Mouse (Mus musculus) CH12.LX (cell line): ENCODE data around the gene Tmem132d.

ENCODE experiments used
- BHLHE40 ChIP-seq: IDR thresholded peaks from 2 replicates; pipeline ENCODE4 v1.6.1; 2011; ENCODE audit warnings: mild to moderate bottlenecking, low read depth, low read length, improper control_type of control experiment
- CTCF ChIP-seq, 2 experiments: IDR thresholded peaks in 1 of 2; conservative IDR thresholded peaks in 1 of 2; 2 replicates each; pipeline ENCODE4 v1.5.1; 2011 to 2012; ENCODE audit warnings: low read depth in 2 of 2, low read length in 2 of 2, improper control_type of control experiment in 1 of 2, inconsistent platforms in 1 of 2, mild to moderate bottlenecking in 1 of 2, moderate library complexity in 1 of 2
- E2F4 ChIP-seq: IDR thresholded peaks from 2 replicates; pipeline ENCODE4 v1.6.1; 2011; ENCODE audit warnings: low read depth, low read length, improper control_type of control experiment; ENCODE audit not compliant: insufficient replicate concordance
- HCFC1 ChIP-seq: IDR thresholded peaks from 2 replicates; pipeline ENCODE4 v1.6.1; 2012; ENCODE audit warnings: low read depth, mild to moderate bottlenecking, inconsistent platforms, low read length, improper control_type of control experiment
- NELFE ChIP-seq: IDR thresholded peaks from 2 replicates; pipeline ENCODE4 v1.6.1; 2011; ENCODE audit warnings: low read depth, low read length, improper control_type of control experiment
- NRF1 ChIP-seq: IDR thresholded peaks from 2 replicates; pipeline ENCODE4 v1.6.1; 2014; ENCODE audit warnings: low read depth, mild to moderate bottlenecking, inconsistent platforms, low read length, improper control_type of control experiment, moderate library complexity
- POLR2A ChIP-seq: IDR thresholded peaks from 2 replicates; pipeline ENCODE4 v1.6.1; 2011; ENCODE audit warnings: low read depth, mild to moderate bottlenecking, improper control_type of control experiment, low read length
- ZC3H11A ChIP-seq: IDR thresholded peaks from 2 replicates; pipeline ENCODE4 v1.6.1; 2012; ENCODE audit warnings: low read depth, mild to moderate bottlenecking, inconsistent platforms, low read length, improper control_type of control experiment
- ZNF384 ChIP-seq: IDR thresholded peaks from 2 replicates; pipeline ENCODE4 v1.6.1; 2012; ENCODE audit warnings: low read depth, low read length, improper control_type of control experiment, inconsistent platforms

DNA sequence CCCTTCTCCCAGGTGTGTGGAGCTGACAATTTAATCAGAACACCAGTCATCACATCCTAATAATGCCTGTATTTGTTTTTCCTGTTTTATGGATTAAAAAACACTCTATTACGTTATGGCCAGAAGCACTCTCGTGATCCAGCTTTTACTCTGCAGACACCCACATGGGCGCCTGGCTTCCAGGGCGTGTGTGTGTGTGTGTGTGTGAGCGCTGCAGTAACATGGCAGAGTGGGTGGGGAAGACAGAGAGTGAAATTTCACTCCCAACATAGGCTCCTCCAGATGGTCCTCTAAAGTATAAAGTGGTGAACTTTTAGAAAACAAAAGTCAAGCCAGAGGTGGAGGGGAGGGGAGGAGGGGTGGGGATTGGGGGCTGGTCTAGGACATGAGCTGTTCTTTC, 442.1 kb downstream of the Tmem132d start:
- TF ChIP-seq CTCF (conservative IDR thresholded peaks at IDR 0.05 in 1 of 2, IDR thresholded peaks at IDR 0.05 in 1 of 2; ENCODE audit: low read depth in 2 of 2, low read length in 2 of 2) (no peak), POLR2A (no peak), E2F4 (no peak), HCFC1 (no peak), ZC3H11A (no peak), ZNF384 (no peak), NRF1 (no peak), BHLHE40 (no peak), NELFE (no peak)
